Mouse (Mus musculus): ENCODE data around the gene Smr3a. TPM values are rescaled to one million over a fixed set of nuclear protein-coding genes. Genes with fewer than 3 reads are reported as not detected.

Gene Smr3a
- total and polyA plus RNA-seq, 3 experiments = not detected

- in situ Hi-C loops (cut with MboI; ENCODE audit: low pct_ligation_motif_present, low pct_unique_long_range_greater_than_20kb, low sequenced_read_pairs) (no loop called here), dilution Hi-C loops (cut with MboI; ENCODE audit: extremely low pct_ligation_motif_present, extremely low pct_unique_long_range_greater_than_20kb, low sequenced_read_pairs) (no loop called here)
- Histone ChIP-seq H3K4me3 (replicated peaks in 1 of 3; ENCODE audit: low read depth in 2 of 3, low read length in 2 of 3, poor library complexity in 1 of 3) (no peak overlapping the region), H3K36me3 (replicated peaks in 1 of 2; ENCODE audit: control insufficient read depth in 1 of 2, insufficient read depth in 1 of 2, low read length in 1 of 2) (no peaks in the 10 kb centered on the region), H3K27me3 (replicated peaks) (no peaks in the 10 kb centered on the region), H3K9ac (ENCODE audit: insufficient read depth, low read depth) (no peak overlapping the region), H3K79me2 (replicated peaks; ENCODE audit: control insufficient read depth, extremely low read depth, insufficient read depth, poor library complexity, severe bottlenecking) (no peaks in the 10 kb centered on the region), H3K27ac (ENCODE audit: insufficient read depth, low read depth) (no peak overlapping the region), H3K4me1 (ENCODE audit: control insufficient read depth in 1 of 2, insufficient read depth in 2 of 2) (peaks cover 0 to 4% of the 10 kb centered on the region in 2 experiments; a peak in 1 of 4 replicates), H3K4me2 (ENCODE audit: insufficient read depth, low read depth, poor library complexity, severe bottlenecking) (no peak overlapping the region), H3K9me3 (replicated peaks; ENCODE audit: low read length) (no peaks in the 10 kb centered on the region)
- TF ChIP-seq NELFE (IDR thresholded peaks at IDR 0.05; ENCODE audit: low read depth, low read length) (no peak), MAZ (IDR thresholded peaks at IDR 0.05; ENCODE audit: low read depth, low read length) (no peak), SIN3A (IDR thresholded peaks at IDR 0.05; ENCODE audit: low read length) (no peak), EP300 (IDR thresholded peaks at IDR 0.05; ENCODE audit: low read length) (no peak), NRF1 (IDR thresholded peaks at IDR 0.05; ENCODE audit: low read depth, low read length) (no peak), MAFK (IDR thresholded peaks at IDR 0.05; ENCODE audit: insufficient replicate concordance, low read length) (no peak), JUND (conservative IDR thresholded peaks at IDR 0.05; ENCODE audit: low read depth, low read length) (no peak), CTCF (conservative IDR thresholded peaks at IDR 0.05 in 1 of 2, IDR thresholded peaks at IDR 0.05 in 1 of 2; ENCODE audit: low read depth in 2 of 2, low read length in 2 of 2) (no peak)
- no peak for DNase-seq (ENCODE audit: extremely low read depth)
Measured at GRCm38 (mm10) chr5:88005241-88005640, 2.9 kb downstream of the Smr3a start.

Other genes starting within 250 kb of the Smr3a start
- not detected in 2 replicates for gene Csn1s2a, start 228.0 kb upstream of the Smr3a start, total RNA-seq (2012; rRNA removed)
- not detected in 2 replicates for gene Csn1s2a, start 228.0 kb upstream of the Smr3a start, total RNA-seq (2014; rRNA removed)
- not detected in 2 replicates for gene Csn1s2a, start 228.0 kb upstream of the Smr3a start, polyA plus RNA-seq (2012; ENCODE audit: insufficient read length, low read depth)
- not detected in 2 replicates for gene Csn1s2b, start 194.5 kb upstream of the Smr3a start, total RNA-seq (2012; rRNA removed)
- gene Csn1s2b, start 194.5 kb upstream of the Smr3a start, total RNA-seq (2014; rRNA removed) = not detected in 2 replicates
- not detected in 2 replicates for gene Csn1s2b, start 194.5 kb upstream of the Smr3a start, polyA plus RNA-seq (2012; ENCODE audit: insufficient read length, low read depth)
- not detected in 2 replicates for gene Prr27, start 176.9 kb upstream of the Smr3a start, total RNA-seq (2012; rRNA removed)
- gene Prr27, start 176.9 kb upstream of the Smr3a start, total RNA-seq (2014; rRNA removed) = not detected in 2 replicates
- gene Prr27, start 176.9 kb upstream of the Smr3a start, polyA plus RNA-seq (2012; ENCODE audit: insufficient read length, low read depth) = not detected in 2 replicates
- gene Odam, start 117.5 kb upstream of the Smr3a start, total RNA-seq (2012; rRNA removed) = not detected in 2 replicates
- gene Odam, start 117.5 kb upstream of the Smr3a start, total RNA-seq (2014; rRNA removed) = not detected in 2 replicates
- not detected in 2 replicates for gene Odam, start 117.5 kb upstream of the Smr3a start, polyA plus RNA-seq (2012; ENCODE audit: insufficient read length, low read depth)
- gene Csn3, start 77.0 kb upstream of the Smr3a start, total RNA-seq (2012; rRNA removed) = 29.9 and 31.5 TPM in 2 replicates
- 13.3 and 16.4 TPM in 2 replicates for gene Csn3, start 77.0 kb upstream of the Smr3a start, total RNA-seq (2014; rRNA removed)
- 7.2 and 8.1 TPM in 2 replicates for gene Csn3, start 77.0 kb upstream of the Smr3a start, polyA plus RNA-seq (2012; ENCODE audit: insufficient read length, low read depth)
- not detected in 2 replicates for gene 2310003L06Rik, start 33.1 kb upstream of the Smr3a start, total RNA-seq (2012; rRNA removed)
- gene 2310003L06Rik, start 33.1 kb upstream of the Smr3a start, total RNA-seq (2014; rRNA removed) = 0.19 and 0.32 TPM in 2 replicates
- not detected in 2 replicates for gene 2310003L06Rik, start 33.1 kb upstream of the Smr3a start, polyA plus RNA-seq (2012; ENCODE audit: insufficient read length, low read depth)
- not detected in 2 replicates for gene Gm28434, start 33.0 kb upstream of the Smr3a start, total RNA-seq (2012; rRNA removed)
- not detected in 2 replicates for gene Gm28434, start 33.0 kb upstream of the Smr3a start, total RNA-seq (2014; rRNA removed)
- not detected in 2 replicates for gene Gm28434, start 33.0 kb upstream of the Smr3a start, polyA plus RNA-seq (2012; ENCODE audit: insufficient read length, low read depth)
- gene Cabs1, start 23.1 kb upstream of the Smr3a start, total RNA-seq (2012; rRNA removed) = not detected in 2 replicates
- gene Cabs1, start 23.1 kb upstream of the Smr3a start, total RNA-seq (2014; rRNA removed) = not detected in 2 replicates
- not detected in 2 replicates for gene Cabs1, start 23.1 kb upstream of the Smr3a start, polyA plus RNA-seq (2012; ENCODE audit: insufficient read length, low read depth)
- gene Smr2, start 84.0 kb downstream of the Smr3a start, total RNA-seq (2012; rRNA removed) = not detected in 2 replicates
- not detected in 2 replicates for gene Smr2, start 84.0 kb downstream of the Smr3a start, total RNA-seq (2014; rRNA removed)
- gene Smr2, start 84.0 kb downstream of the Smr3a start, polyA plus RNA-seq (2012; ENCODE audit: insufficient read length, low read depth) = not detected in 2 replicates
- not detected in 2 replicates for gene Gm11116, start 109.0 kb downstream of the Smr3a start, total RNA-seq (2012; rRNA removed)
- not detected in 2 replicates for gene Gm11116, start 109.0 kb downstream of the Smr3a start, total RNA-seq (2014; rRNA removed)
- gene Gm11116, start 109.0 kb downstream of the Smr3a start, polyA plus RNA-seq (2012; ENCODE audit: insufficient read length, low read depth) = not detected in 2 replicates
- gene Gm11115, start 151.6 kb downstream of the Smr3a start, total RNA-seq (2012; rRNA removed) = not detected in 2 replicates
- not detected in 2 replicates for gene Gm11115, start 151.6 kb downstream of the Smr3a start, total RNA-seq (2014; rRNA removed)
- gene Gm11115, start 151.6 kb downstream of the Smr3a start, polyA plus RNA-seq (2012; ENCODE audit: insufficient read length, low read depth) = not detected in 2 replicates

Measured in CH12.LX (cell line).